Mouse (Mus musculus) common myeloid progenitor, adult 5-6 weeks (primary cell): ENCODE results near the gene Gmpr. TPM values are rescaled to one million over a fixed set of nuclear protein-coding genes. Genes with fewer than 3 reads are reported as not detected.

Experiments used
- ATAC-seq: replicated peaks from 2 replicates; pipeline ENCODE4 v1.8.0; 2016; ENCODE audit warnings: low read depth, mild to moderate bottlenecking, moderate TSS enrichment, inconsistent platforms; ENCODE audit not compliant: poor library complexity, severe bottlenecking
- total RNA-seq: library from RNA; stranded (forward); fragments of 200-1000, 187-1606 nt; gene quantifications from 2 replicates; pipeline ENCODE4 v1.2.3, GENCODE M21; 2017

Gmpr gene
- total RNA-seq, 1 experiment from 2014 or later: 20.1 TPM

DNA sequence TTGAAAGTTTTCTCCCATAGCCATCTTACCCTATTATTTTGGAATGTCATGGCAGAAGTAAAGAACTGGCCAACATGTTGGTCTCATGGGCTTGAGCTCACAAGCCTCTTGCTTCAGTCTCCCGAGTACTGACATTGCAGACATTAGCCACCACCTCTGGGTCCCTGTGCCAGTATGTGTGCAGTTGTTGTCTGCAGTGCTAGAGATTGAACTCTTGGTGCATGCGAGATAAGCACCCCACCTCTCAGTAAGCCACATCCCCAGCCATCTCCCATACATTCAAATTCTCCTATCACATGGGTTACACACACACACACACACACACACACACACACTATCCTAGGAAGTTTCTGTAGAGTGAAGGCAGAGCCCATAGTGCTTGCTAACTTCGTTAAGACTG, 7.3 kb upstream of the Gmpr start:
- ATAC-seq: no peak; the same call in 1 of the 2 replicates

DNA sequence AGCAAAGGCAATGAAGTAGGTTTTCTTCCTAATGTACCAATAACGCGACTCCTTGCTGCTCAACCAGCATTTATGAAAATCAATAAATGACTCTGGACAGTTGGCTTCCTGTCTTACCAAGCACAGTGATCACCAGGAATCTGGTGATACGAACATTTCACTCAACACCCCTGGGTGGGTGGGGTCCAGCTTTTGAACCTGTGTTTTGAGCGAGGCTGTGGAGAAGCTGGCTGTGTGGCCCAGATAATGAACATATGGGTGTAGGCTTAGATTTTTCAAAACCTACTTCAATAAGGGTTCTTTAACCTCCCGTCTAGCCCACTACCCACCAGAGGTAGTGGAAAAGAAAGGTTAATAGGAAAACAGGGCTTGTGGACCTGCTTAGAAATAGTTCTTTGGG, 4.5 kb upstream of the Gmpr start:
- ATAC-seq: no peak

DNA sequence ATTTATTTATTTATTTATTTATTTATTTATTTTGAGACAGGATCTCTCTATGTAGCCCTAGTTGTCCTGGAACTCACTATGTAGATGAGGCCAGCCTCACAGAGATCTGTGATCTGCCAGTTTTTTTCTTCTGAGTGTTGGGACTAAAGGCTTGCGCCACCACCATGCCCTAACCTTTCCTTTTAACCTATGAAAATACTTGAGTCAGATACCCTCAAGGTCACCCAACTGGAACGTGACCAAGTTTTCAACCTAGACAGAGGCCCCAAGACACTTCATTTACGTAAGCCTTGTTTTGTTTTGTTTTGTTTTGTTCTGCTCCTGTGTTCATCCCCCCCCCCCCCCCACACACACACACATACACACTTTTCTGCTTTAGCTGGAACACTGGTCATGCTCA, 1.7 kb upstream of the Gmpr start:
- ATAC-seq: no peak

DNA sequence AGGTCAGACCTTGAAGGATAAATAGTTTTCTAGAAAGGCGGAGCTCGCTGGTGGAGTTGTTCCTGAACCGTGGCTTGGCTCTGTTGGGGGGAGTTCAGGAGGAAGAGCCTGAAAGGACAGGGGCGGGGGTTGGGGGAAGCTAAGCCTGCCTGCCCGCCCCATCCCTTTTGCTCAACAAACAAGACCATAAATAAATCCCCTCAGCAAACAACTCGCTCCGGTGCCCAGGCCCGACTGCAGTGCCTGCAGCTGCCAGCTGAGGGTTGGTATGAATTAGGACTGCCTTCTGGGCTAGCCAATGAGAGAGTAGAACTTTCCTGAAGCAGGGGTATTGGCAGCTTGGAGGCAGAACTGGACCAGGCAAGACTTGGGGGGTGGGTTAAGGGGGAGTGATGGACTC, 1.3 kb downstream of the Gmpr start:
- peak; percentile 45 for ATAC-seq

DNA sequence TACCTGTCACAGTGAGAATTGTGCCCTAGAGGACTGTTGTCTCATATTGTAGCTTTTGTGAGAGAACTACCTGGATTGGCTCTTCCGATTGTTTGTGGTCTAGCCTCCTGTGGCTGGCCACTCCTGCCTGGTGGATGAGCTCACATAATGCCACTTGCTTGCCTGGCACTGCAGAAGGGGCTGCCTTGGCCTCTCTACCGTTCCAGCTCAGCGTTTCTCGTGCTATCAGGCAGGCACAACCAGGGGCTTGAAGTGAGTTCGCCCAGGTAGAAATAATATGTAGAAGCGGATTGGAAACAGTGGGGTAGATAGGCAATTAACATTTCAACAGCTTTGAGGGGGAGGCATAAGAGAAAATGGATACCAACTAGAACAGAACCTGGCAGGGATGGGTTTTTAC, 2.1 kb downstream of the Gmpr start:
- no peak for ATAC-seq

DNA sequence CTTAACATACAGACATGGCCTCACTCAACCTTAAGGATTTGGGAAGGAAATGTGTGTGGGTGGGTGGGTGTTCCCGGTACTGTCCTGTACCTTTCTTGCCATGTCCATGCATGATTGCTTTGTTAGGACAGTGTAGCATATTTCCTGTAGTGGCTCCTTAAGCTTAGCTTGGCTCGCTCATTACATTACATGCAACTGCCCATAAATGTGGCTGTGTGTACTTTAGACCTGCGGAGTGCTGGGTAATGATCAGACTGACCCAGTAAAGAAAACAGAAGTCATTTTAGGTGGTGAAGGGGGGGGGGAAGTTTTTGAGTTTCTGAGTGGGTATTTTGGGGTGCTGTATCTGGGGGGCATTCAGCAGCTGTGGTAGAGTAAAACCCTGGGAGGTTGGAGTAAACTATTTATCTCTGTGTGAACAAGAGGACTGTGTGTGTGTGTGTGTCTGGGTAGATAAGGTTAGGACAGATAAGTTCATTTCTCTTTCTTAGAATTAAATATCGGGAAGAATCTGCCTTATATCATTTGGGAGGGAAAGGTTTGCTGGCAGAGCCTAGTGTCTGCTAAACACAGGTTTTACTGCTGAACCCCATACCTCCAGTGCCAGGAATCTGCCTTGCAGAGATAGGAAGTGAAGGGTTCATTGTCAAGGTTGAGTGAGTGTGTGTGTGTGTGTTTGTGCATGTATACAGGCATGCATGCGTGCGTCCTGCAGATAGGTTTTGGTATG, 4.6 kb downstream of the Gmpr start:
- ATAC-seq: peak; percentile 17

DNA sequence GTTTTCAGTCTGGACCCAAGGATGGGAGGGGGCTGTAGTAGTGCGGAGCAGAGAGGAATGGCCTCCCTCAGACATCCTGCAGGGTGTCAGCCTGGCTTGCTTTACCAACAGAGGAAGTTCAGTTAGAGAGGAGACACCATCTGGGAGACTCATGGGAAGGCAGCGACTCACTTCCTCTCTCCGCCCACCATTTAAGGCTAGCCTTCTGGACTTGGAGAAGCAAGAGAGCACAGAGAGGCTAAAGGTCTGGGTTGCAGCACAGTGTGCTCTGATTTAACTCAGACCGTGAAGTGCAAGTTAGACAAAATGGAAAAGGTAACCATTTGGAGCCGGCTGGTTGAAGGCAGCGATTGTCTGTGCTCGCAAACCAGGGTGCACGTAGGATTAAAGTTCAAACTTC, 5.3 kb downstream of the Gmpr start:
- peak; percentile 47 for ATAC-seq

DNA sequence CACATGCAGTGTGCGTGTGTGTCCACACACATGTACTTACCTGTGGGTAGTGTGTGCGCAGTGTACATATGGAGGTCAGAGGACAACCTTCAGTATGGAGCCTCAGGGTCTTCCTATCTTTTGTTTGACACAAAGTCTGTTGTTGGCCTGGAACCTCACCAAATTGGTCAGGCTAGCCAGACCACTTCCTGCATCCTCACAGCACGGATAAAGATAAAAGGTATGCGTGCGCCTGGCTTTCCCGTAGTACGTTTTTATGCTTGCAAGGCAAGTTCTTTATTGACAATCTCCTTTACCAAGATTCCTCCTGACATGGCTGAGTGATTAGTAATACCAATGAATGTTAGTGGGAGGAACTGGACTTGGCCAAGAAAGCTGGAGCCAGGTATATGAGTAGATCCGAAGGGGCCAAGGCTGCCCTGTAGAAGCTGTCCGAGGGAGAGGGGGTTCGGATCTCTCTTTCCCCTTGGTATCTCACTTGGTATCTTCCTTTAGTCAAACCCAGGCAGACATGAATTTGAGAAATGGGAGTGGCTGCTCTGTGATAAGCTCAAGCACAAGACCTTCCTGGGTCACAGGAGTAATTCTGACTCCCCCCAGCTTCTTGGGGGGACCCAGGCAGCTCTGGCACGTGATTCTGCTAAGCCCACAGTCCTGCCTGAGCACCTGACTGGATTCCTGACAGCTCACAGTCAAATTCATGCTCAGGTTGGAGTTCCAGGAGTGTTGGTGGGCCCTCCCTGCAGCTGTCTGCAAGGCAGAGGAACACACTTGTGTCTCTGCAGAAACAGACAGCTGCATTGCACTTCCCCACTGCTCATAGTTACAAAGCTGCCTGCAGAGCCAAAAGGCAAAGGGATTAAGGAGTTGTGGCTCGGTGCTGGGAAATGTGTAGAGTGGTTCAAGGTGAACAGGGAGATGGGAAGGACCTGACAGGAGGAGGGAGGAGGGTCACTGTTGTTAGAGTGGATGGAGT, 6.1 kb downstream of the Gmpr start:
- ATAC-seq: peak; percentile 3; the same call in 1 of the 2 replicates

DNA sequence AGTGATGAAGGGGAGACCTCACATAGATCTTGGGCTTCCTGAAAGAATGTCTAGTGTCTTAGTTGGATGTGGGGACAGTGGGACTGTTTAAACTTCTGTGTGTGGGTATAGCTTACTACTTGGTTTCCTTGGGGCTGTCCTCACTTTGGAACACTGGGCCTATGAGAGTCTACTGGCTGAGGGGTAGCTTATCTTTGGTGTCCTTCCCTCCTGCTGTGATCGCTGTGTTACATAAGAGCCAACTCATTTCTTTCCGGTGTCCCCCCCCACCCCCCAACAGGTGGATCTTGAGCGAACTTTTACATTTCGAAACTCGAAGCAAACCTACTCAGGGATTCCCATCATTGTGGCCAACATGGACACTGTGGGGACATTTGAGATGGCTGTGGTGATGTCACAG, 6.9 kb downstream of the Gmpr start:
- no peak for ATAC-seq

DNA sequence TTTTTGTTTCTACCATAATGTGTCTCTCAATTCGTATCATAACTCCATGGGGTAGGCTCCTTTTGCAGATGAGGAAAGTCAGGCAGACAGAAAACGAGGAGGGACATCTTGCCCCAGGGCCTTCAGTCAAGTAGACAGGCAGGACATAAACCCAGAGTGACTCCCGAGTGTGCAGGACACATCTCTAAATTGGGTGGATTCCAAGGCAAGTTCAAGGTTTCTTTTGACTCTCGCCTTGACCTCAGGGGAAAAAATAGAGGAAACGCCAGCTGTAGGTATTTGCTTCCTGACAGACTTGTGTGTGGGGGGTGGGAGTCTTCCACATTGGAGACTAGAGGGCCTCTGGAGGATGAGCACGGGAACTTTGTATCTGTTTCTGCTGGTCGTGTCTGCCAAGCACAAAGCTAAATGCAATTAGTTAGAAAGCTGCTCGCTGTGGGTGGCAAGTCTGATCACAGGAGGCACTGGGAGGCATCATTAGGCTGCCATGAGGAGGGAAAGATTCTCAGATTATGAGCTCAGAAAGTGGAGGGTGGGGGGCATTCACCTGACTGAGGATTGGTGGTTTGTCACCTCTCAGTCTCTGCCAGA, 7.7 kb downstream of the Gmpr start:
- ATAC-seq: no peak

DNA sequence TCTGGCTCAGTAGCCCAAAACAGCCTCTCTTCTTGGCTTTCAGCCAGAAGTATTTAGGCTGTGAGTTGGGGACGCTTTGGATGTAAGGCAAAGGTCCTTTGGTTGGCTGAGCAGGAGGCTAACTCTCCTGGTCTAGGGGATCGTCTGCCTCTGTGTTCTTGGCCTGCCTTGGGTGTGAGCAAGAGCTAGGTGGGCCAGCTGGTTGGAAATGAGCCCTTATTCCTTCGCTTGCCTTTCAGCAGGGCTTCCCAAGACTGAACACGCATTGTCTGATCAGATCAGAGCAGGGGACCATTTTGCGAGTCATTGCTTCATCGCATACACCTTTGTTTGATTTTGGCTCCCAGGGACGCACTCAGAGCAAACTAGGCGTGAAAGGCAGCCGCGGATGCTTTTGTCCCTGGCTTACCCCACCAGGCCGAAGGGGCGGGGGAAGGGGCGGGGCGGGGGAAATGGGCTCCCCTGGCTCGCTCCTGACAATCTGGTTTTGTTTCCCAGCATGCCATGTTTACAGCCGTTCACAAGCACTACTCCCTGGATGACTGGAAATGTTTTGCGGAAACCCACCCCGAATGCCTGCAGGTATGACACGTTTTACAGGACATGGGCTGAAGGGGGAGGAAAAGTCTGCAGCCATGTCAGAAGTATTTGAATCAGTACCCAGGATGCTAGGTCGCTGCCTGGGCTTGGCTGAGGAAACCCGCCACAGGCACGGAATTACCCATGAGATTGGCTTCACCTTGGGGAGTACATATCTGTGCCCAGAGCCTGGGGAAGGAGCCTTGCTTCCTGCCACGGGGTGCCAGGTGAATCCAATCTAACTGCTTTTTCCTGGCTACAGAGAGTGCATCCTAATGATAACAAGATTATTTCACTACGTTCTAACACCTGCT, 9.5 kb downstream of the Gmpr start:
- no peak for ATAC-seq

DNA sequence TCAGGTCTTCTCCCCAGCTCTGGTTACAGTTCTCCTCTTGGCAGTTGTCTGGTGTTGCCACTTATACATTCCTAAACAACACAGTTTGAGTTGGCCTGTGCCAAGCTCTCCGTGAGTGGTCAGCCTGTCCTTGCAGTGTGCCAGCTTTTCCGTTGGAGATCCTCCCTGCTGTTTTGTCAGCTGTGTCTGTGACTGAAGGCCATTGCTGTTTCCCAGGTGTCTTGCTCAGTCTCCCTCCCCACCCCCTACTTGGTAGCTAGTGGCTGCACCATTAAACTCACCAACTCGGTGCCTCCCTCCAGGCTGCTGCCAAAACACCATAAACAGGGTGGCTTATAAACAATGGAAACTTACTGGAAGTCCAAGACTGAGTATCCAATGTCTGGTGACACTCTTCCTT, 17.1 kb downstream of the Gmpr start:
- no peak for ATAC-seq

DNA sequence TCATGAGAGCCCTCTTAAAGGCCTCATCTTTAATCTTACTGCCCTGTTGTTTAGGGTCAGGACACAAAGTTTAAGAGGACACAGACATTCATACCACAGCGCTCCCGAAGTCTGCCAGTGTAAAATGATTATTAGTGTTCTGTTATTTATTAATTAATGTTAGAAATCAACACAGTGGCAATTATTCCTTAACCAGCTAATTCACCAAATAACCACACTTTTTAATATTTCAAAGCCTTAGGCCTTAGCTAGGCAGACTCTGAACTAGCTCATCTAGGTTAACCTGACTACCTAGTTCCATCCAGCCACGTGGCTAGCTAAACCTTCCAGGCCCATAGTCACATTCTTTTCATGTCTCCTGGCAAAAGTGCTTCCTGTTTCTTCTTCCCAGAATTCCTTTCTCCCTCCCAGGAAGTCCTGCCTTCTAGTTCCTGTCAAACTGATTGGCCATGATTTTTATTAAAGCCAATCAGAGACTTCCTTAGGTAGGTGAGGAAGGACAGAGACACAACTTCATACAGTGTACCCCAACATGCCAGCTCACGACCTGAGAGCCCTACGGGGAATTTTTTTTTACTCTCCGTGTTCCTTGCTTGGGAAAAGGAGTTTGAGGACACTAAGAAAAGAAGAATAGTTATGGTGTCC, 17.7 kb downstream of the Gmpr start:
- ATAC-seq: no peak

DNA sequence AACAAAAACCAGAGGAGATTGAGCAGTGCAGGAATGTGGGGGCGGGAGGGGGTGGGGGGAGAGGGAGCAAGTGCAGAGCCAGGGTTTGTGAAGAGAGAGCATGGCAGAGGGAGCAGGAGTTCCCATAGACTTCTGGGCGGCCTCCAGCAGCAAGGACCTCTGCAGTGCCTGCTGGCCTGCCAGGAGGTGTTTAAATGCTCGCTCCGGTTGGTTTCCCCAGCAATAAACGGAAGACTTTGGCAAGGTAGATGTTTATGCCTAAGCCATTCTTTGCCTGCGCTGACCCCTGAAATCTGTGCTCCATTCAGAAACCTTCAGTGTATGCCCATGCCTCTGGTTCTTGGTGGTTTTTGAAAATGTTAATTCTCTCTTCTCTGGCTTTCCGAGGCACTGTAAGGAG, 19.0 kb downstream of the Gmpr start:
- ATAC-seq: no peak

DNA sequence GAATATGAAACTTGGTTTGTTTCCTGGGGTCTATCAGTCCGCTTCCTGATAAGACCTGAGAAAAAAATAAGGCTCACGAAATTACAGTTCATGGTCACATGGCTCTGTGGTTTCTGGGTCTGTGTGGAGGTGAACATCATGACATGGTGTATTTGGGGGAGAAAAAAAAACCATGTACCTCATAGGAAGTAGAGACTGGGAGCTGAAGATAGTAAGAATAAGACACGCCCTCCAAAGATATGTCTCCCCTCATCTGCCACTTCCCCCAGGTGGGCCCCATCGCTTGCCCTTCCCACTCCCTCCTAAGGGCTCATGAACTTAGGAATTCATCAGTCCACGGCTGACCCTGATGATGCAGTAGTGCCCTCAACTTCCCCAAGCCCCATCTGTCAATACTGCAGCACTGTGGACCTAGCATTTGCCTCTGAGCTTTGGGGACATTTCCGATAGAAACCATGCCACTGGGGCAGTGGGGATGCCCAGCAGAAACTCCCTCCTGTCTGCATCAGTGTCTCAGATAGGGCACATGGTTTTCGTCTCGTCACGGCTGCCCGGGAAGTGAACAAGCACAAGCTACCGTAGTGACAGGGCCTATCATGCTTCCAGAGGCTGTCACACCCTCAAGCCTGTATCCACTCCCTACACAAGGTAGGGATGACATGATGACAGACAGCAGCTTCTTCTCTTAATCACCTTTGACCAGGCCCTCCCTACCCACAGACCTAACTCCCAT, 20.2 kb downstream of the Gmpr start:
- ATAC-seq: peak; percentile 82

DNA sequence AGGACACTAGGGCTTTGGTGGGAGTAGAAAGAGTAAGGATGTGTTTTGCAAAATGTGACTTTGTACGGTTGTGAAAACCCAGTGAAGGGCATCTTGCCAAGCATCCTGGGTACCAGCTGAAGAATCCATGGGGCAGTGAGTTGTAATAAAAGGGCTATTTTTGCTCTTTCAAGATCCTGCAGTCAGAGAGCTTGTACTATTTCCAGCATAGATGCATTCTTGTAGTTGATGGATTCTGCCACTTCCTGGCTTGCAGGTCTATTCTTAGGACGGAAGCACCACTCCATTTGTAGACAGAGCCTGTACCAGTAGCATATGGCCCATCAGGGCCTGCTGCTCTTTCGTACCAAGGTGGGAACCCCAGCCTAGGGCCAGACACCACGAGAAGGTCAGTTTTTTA, 21.5 kb downstream of the Gmpr start:
- no peak for ATAC-seq

DNA sequence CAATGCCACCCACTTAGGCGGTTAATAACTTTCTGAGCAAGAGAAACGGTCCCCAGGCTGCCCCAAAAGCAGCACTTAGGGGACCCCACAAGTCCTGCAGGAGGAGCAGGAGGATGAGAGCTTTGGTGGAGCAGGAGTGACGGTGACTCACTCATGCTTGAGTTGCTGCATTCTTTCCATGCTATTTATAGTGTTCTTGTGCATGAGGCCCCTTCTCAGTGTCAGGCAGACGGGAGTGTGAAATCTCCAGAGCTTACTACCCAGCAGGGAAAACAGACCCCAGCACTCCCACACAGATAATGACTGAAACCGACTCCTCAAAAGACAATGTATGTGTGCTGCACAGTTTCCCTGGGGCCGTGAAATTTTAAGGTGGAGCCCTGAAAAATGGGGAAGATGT, 23.5 kb downstream of the Gmpr start:
- no peak for ATAC-seq

DNA sequence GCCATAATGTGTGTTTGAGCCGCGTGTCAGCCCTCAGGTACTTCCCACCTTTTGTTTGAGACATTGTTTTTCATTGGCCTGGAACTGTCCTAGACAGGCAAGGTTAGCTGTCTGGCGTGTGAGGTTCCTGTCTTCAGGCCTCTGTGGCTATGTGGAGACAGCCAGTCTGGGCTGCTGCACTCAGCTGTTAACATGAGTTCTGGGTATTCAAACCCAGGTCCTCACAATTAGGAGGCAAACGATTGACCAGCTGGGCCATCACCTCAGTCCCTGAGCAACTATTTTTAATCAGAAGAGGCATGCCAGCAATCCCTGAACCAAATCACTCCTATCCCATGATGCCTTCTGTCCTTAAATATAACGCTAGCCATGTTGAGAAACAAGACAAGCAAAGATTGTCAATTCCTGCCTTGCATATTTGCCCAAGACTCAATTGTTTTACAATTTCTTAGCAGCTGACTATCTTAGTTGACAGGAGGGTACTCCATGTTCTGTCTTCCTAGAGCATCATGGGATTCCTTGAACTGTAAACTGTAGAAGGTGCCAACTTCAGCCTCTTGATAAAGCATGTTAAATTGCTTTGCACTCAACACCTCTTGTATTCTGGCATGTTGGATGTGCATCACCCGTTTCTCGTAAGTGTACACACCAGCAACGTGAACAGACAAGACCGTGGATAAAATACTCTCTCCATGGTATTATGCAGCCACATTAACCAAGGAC, 28.6 kb downstream of the Gmpr start:
- no peak for ATAC-seq
